17 mouse cellular contexts compared by ENCODE assay signal in genomic region chr12:89918138-89918829, GRCm38 (mm10).
DNase-seq lines count a peak whose midpoint lies in the region; ATAC-seq lines count a peak whose summit lies in the region.
"Had no signal": no experiment of that assay in that cellular context is flagged by ENCODE, and none has a peak within 500 bp of the region (broad histone marks: within the 10 kb centered on the region; RNA-seq: fewer than 3 reads in every experiment).

No protein-coding gene starts in this region.

- H3K9ac ChIP-seq in forebrain, embryonic 14.5 days (ENCODE audit: low read length) = no peak overlapping the region
- no peak overlapping the region for H3K9ac ChIP-seq in forebrain, embryonic 11.5 days (ENCODE audit: low read length)
- H3K9ac ChIP-seq in midbrain, embryonic 13.5 days (replicated peaks) = no peak overlapping the region
- H3K9ac ChIP-seq: embryonic facial prominence, embryonic 15.5 days; liver, embryonic 14.5 days had no signal

- no peaks in the 10 kb centered on the region for H3K4me1 ChIP-seq in forebrain, embryonic 14.5 days (ENCODE audit: control insufficient read depth, insufficient read depth, low read length)
- no peaks in the 10 kb centered on the region for H3K4me1 ChIP-seq in forebrain, embryonic 11.5 days (replicated peaks; ENCODE audit: control insufficient read depth, insufficient read depth, low read length)
- H3K4me1 ChIP-seq in midbrain, embryonic 13.5 days (replicated peaks) = peaks cover 13% of the 10 kb centered on the region; the same call in 1 of the 2 replicates
- H3K4me1 ChIP-seq: embryonic facial prominence, embryonic 15.5 days had no signal

- no peak overlapping the region for H3K27ac ChIP-seq in forebrain, embryonic 14.5 days (ENCODE audit: low read depth, low read length)
- H3K27ac ChIP-seq in forebrain, embryonic 11.5 days (ENCODE audit: low read depth, low read length) = no peak overlapping the region
- peak overlapping the region; percentile 84 for H3K27ac ChIP-seq in midbrain, embryonic 13.5 days
- H3K27ac ChIP-seq: embryonic facial prominence, embryonic 15.5 days; heart, adult 2 months; layer of hippocampus, adult 2 months; liver, embryonic 14.5 days had no signal

- ATAC-seq in forebrain, embryonic 14.5 days = peak; percentile 65; the same call in 1 of the 2 replicates
- ATAC-seq in forebrain, embryonic 11.5 days (replicated peaks; ENCODE audit: low FRiP score) = no peak
- peak; percentile 82 for ATAC-seq in midbrain, embryonic 13.5 days
- no peak for ATAC-seq in cerebellum, adult (ENCODE audit: insufficient number of reproducible peaks, low FRiP score, low TSS enrichment)

- no peak overlapping the region for H3K4me2 ChIP-seq in forebrain, embryonic 14.5 days (ENCODE audit: low read length)
- H3K4me2 ChIP-seq in forebrain, embryonic 11.5 days (ENCODE audit: low read depth, low read length, severe bottlenecking) = no peak overlapping the region
- H3K4me2 ChIP-seq in midbrain, embryonic 13.5 days (replicated peaks) = no peak overlapping the region
- H3K4me2 ChIP-seq: embryonic facial prominence, embryonic 15.5 days had no signal

- 82% methylated on average over 8 of the region's 8 CpGs for WGBS in forebrain, embryonic 14.5 days
- 85% methylated on average over 8 of the region's 8 CpGs for WGBS in forebrain, embryonic 11.5 days
- WGBS in midbrain, embryonic 13.5 days = 59% methylated on average over 8 of the region's 8 CpGs

- peak; percentile 67 for DNase-seq in forebrain, embryonic 14.5 days (ENCODE audit: low spot score)
- DNase-seq in forebrain, embryonic 11.5 days (ENCODE audit: low spot score) = no peak
- DNase-seq in forelimb bud, embryonic 11.5 days (ENCODE audit: low read depth, low spot score) = peak; percentile 40
- peak; percentile 65 for DNase-seq in retina, embryonic 14.5 days (ENCODE audit: low spot score)
- no peak for DNase-seq in testis, postnatal 14 days (ENCODE audit: low spot score)
- DNase-seq in thymus, postnatal 14 days = no peak
- DNase-seq: adrenal gland, postnatal 14 days; B cell, adult 2 months; cerebellum, adult 11-12 months; heart, adult 2 months; kidney, adult 9 months; lung, postnatal 4 days had no signal

- no peaks in the 10 kb centered on the region for H3K27me3 ChIP-seq in forebrain, embryonic 14.5 days (replicated peaks; ENCODE audit: control insufficient read depth, insufficient read depth, low read length)
- H3K27me3 ChIP-seq in forebrain, embryonic 11.5 days (ENCODE audit: control insufficient read depth, insufficient read depth, low read length) = no peaks in the 10 kb centered on the region
- H3K27me3 ChIP-seq in midbrain, embryonic 13.5 days = no peaks in the 10 kb centered on the region
- H3K27me3 ChIP-seq: embryonic facial prominence, embryonic 15.5 days had no signal

- no peaks in the 10 kb centered on the region for H3K36me3 ChIP-seq in forebrain, embryonic 14.5 days (ENCODE audit: control insufficient read depth, insufficient read depth, low read length)
- no peaks in the 10 kb centered on the region for H3K36me3 ChIP-seq in forebrain, embryonic 11.5 days (ENCODE audit: control insufficient read depth, insufficient read depth, low read length)
- no peaks in the 10 kb centered on the region for H3K36me3 ChIP-seq in midbrain, embryonic 13.5 days
- H3K36me3 ChIP-seq: embryonic facial prominence, embryonic 15.5 days had no signal

- H3K9me3 ChIP-seq in forebrain, embryonic 14.5 days (replicated peaks; ENCODE audit: control insufficient read depth, low read length) = no peaks in the 10 kb centered on the region
- no peaks in the 10 kb centered on the region for H3K9me3 ChIP-seq in forebrain, embryonic 11.5 days (ENCODE audit: control insufficient read depth, low read length)
- no peaks in the 10 kb centered on the region for H3K9me3 ChIP-seq in midbrain, embryonic 13.5 days
- H3K9me3 ChIP-seq: embryonic facial prominence, embryonic 15.5 days had no signal

- no peak overlapping the region for H3K4me3 ChIP-seq in forebrain, embryonic 14.5 days (ENCODE audit: low read depth, low read length)
- no peak overlapping the region for H3K4me3 ChIP-seq in forebrain, embryonic 11.5 days (ENCODE audit: low read depth, low read length)
- no peak overlapping the region for H3K4me3 ChIP-seq in midbrain, embryonic 13.5 days (replicated peaks)
- H3K4me3 ChIP-seq: embryonic facial prominence, embryonic 15.5 days; heart, adult 2 months; layer of hippocampus, adult 2 months had no signal

Comparison
In these comparisons a context has a peak if more than half of its experiments do, and no peak if none do; other contexts are left out.
1. ATAC-seq: peak in forebrain, embryonic 14.5 days (single experiment) and midbrain, embryonic 13.5 days (single experiment); none in forebrain, embryonic 11.5 days (single experiment) and cerebellum, adult (single experiment).
2. DNase-seq: peak in forebrain, embryonic 14.5 days (single experiment), forelimb bud, embryonic 11.5 days (single experiment) and retina, embryonic 14.5 days (single experiment); none in forebrain, embryonic 11.5 days (single experiment), testis, postnatal 14 days (single experiment) and thymus, postnatal 14 days (single experiment).